Mouse (Mus musculus) G1E (cell line): Measurements from ENCODE around the gene Atg7.

Experiments used
- CTCF ChIP-seq: IDR thresholded peaks from 2 replicates; pipeline ENCODE4 v1.5.1; 2012; ENCODE audit warnings: low read depth, low read length, inconsistent platforms, mixed read lengths
- GATA1 ChIP-seq: IDR thresholded peaks from 2 replicates; pipeline ENCODE4 v1.6.1; 2012; ENCODE audit warnings: borderline replicate concordance, low read length, inconsistent platforms, mixed read lengths

DNA sequence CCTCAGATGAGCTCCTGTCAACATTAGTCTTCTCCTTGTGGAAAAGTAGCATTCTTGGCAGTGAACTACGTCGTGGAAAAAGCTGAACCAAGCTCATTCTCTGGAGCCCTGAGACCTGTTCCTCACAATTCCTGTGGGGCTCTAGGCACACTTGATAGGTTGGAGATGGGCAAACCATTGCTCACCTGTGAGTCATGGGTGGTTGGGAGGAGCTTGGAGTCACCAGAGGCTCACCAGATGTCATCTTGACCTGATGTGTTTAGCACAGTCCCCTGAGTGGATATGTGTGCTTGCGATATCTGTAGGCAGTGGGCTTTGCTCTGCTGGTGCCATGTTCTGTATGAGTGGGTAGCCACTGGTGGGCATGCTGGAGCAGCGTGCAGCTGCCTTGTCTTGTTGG lies 163.0 kb downstream of the Atg7 start:
- TF ChIP-seq CTCF (no peak), GATA1 (no peak)
